Mouse (Mus musculus) lung, adult 10 weeks (tissue): Measurements from ENCODE around the gene Fbxl16. TPM values are rescaled to one million over a fixed set of nuclear protein-coding genes. Genes with fewer than 3 reads are reported as not detected.

Experiments used
- polyA plus RNA-seq: library from polyadenylated mRNA; stranded (reverse); fragments of 350-450 nt; fragmentation: Illumina TruSeq; extraction: RNeasy Lipid Tissue Mini Kit (QIAGEN cat#74804); gene quantifications from one replicate; pipeline ENCODE4 v1.2.3, GENCODE M21; 2014; ENCODE audit warnings: low read depth, low replicate concordance; ENCODE audit not compliant: insufficient read depth

Gene Fbxl16
- polyA plus RNA-seq, 1 experiment from 2014 or later: 1.5 TPM

Other genes starting within 250 kb of the Fbxl16 start
- gene Sox8, start 238.4 kb upstream of the Fbxl16 start, polyA plus RNA-seq: 0.21 TPM
- 12.0 TPM for gene Lmf1, start 230.0 kb upstream of the Fbxl16 start, polyA plus RNA-seq
- 0.90 TPM for gene Gng13, start 91.9 kb upstream of the Fbxl16 start, polyA plus RNA-seq
- gene Chtf18, start 81.7 kb upstream of the Fbxl16 start, polyA plus RNA-seq: 1.0 TPM
- gene Rpusd1, start 81.4 kb upstream of the Fbxl16 start, polyA plus RNA-seq: 9.4 TPM
- not detected for gene Mslnl, start 73.0 kb upstream of the Fbxl16 start, polyA plus RNA-seq
- 49.1 TPM for gene Msln, start 54.7 kb upstream of the Fbxl16 start, polyA plus RNA-seq
- 12.8 TPM for gene Narfl, start 35.3 kb upstream of the Fbxl16 start, polyA plus RNA-seq
- gene Haghl, start 23.4 kb upstream of the Fbxl16 start, polyA plus RNA-seq: 24.0 TPM
- 10.3 TPM for gene Ccdc78, start 22.5 kb upstream of the Fbxl16 start, polyA plus RNA-seq
- gene Fam173a, start 16.2 kb upstream of the Fbxl16 start, polyA plus RNA-seq: 73.2 TPM
- gene AC134908.4, start 13.4 kb upstream of the Fbxl16 start, polyA plus RNA-seq: not detected
- gene Metrn, start 11.9 kb upstream of the Fbxl16 start, polyA plus RNA-seq: 24.7 TPM
- gene Wdr24, start 14.5 kb downstream of the Fbxl16 start, polyA plus RNA-seq: 6.9 TPM
- gene Jmjd8, start 19.8 kb downstream of the Fbxl16 start, polyA plus RNA-seq: 26.4 TPM
- gene Stub1, start 24.3 kb downstream of the Fbxl16 start, polyA plus RNA-seq: 114 TPM
- gene Rhbdl1, start 28.2 kb downstream of the Fbxl16 start, polyA plus RNA-seq: 2.0 TPM
- 2.7 TPM for gene Gm20683, start 32.7 kb downstream of the Fbxl16 start, polyA plus RNA-seq
- gene Rhot2, start 35.8 kb downstream of the Fbxl16 start, polyA plus RNA-seq: 17.7 TPM
- 7.7 TPM for gene Wdr90, start 52.4 kb downstream of the Fbxl16 start, polyA plus RNA-seq
- 17.9 TPM for gene Mcrip2, start 59.7 kb downstream of the Fbxl16 start, polyA plus RNA-seq
- 42.2 TPM for gene Mettl26, start 66.0 kb downstream of the Fbxl16 start, polyA plus RNA-seq
- 0.25 TPM for gene Wfikkn1, start 71.8 kb downstream of the Fbxl16 start, polyA plus RNA-seq
- 16.6 TPM for gene Rab40c, start 110.6 kb downstream of the Fbxl16 start, polyA plus RNA-seq
- 34.5 TPM for gene Pigq, start 135.9 kb downstream of the Fbxl16 start, polyA plus RNA-seq
- gene Nhlrc4, start 135.9 kb downstream of the Fbxl16 start, polyA plus RNA-seq: 7.5 TPM
- gene A930017K11Rik, start 143.5 kb downstream of the Fbxl16 start, polyA plus RNA-seq: not detected
- gene Capn15, start 176.7 kb downstream of the Fbxl16 start, polyA plus RNA-seq: 6.4 TPM